Mouse (Mus musculus) erythroid progenitor cell, adult 5-6 weeks (primary cell): ENCODE data around the gene Spon1. TPM values are rescaled to one million over a fixed set of nuclear protein-coding genes. Genes with fewer than 3 reads are reported as not detected.

Experiments
- ATAC-seq: replicated peaks from 2 replicates; pipeline ENCODE4 v1.8.0; 2016; ENCODE audit warnings: moderate number of reproducible peaks, mild to moderate bottlenecking, moderate TSS enrichment, inconsistent platforms; ENCODE audit not compliant: poor library complexity, low FRiP score, severe bottlenecking
- total RNA-seq, 2 experiments: library from RNA; stranded (forward) in 1 of 2; stranded (reverse) in 1 of 2; fragments of 150-400 nt in 1 of 2; fragments of 186-747, 209-891 nt in 1 of 2; gene quantifications; 2 replicates each; pipeline versions ENCODE4 v1.2.3 to v1.2.4; 2015 to 2017; ENCODE audit warnings: low replicate concordance in 2 of 2

Spon1 gene
- total RNA-seq, 2 experiments from 2014 or later = 0.84 TPM; not detected in 1

DNA sequence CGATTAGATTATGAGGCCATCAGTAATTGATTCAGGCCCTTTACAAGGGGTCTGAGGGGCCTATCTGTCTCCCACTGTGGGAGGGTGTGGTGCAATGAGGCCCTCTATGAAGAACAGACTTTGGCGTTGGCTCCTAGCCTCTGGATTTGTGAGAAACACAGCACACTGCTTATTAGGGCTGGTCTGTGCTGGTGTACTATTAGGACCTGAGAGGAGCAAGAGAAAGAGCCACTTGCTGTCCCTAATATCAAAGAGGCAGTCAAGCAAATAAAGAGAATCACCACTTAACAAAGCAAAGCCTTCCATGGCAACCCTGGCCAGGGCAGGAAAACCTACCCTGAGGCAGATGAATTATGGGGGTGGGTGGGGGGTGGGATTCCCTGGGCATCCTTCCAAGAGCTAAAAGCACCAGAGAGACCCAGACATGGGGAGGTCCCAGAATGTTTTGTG lies 62.3 kb downstream of the Spon1 start:
- no peak for ATAC-seq

DNA sequence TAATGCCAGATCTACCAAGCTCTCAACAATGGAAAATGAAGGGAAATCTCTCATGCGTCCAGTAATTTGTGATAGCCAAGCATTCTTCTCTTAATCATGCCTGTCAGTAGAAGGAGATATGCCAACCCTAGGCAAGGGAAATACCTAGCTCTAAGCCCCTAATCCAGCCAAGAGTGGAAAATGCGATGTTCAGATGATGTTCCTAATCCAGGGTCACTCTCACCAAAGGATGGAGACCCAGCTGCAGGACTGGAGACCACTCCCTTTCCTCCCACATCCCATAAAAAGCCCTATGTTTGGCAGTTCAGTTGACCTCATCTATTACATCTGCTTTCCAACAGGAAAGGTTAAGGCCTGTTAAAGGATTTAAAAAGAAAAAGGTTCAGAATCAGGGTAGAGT lies 62.8 kb downstream of the Spon1 start:
- no peak for ATAC-seq

DNA sequence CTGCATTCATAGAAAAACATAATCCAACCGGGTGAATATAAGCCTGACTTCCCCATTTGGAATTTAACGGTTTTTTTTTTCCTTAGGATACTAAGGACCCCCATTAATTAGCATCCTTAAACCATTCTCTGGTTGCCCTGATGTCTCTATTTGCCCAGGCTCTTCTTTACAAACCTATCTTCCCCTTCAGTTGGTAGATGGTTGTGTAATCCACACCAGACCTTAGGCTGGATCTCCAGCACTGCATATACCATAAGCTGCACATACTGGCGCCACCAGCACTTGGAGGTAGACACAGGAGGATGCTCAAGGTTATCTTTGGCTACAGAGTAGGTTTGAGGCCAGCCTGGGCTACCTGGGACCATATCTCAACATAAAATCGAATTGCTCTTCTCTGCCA lies 71.4 kb downstream of the Spon1 start:
- no peak for ATAC-seq

DNA sequence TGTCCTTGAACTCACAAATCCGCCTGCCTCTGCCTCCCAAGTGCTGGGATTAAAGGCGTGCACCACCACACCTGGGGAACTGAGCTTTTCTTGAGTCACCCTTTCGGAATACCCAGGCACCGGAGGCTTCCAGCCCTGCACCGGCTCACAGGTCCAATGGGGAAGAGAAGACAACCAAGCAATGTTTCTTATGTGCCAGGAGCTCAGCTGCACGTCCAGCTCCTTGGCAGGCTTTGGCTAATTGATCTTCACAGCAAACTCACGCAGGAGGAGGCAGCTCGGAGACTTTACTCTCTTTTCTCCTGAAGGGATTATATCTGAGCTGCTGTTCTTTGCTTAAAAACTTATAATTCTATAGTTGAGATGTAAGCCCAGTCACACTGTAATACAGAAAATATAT lies 73.6 kb downstream of the Spon1 start:
- ATAC-seq = no peak

DNA sequence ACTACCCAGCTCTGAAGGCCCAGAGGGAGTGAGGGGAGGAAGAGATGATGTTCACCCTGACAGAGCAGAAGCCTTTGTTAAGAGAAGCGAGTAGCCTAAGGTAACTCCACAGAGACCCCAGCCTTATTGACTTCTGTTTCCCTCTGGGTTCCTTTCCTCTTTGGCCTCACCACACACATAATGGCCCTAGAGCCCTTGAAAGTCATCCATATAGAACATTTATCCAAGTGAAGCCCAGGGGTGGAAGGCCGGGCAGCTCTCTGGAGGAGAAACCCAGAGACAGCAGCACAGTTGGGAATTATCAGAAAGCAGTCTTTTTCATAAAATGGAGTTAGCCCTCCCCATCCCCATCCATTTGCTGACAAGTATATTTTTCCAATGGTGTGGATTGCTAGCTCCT lies 75.7 kb downstream of the Spon1 start:
- no peak for ATAC-seq

DNA sequence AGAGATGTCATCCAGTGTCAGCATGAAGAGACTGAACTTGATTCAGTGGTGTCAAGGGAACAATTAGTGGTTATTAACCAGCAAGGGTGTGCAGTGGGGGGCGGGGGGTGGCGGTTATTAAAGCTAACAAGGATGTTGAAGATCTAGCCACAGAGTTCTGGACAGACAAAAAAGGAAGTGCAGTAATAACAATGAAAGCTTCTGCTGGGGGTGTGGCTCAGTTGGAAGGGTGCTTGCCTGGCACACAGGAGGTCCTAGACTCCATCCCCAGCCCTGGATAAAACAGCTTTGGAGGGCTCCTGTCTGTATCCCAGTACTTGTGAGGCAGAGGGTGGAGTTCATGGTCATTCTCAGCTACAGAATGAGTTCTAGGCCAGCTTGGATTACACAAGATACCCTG lies 77.4 kb downstream of the Spon1 start:
- no peak for ATAC-seq

DNA sequence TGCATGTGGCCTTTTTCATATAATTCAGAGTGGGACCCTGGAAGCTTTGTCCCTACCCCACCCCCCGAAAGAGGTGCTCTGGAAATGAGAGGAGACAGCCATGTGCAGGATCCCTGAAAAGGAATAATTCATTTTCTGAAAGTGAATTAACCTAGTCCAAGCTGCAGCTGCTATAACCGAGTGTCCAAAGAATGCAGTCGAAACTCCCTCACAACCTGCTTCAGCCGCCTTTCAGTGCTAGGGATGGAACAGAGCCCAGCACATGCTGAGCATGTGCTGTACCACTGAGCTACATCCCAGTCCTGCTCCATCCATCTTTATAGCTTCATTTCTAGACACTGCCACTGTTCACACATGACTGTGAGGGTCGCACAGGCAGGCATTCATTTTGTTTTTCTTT lies 79.4 kb downstream of the Spon1 start:
- no peak for ATAC-seq

DNA sequence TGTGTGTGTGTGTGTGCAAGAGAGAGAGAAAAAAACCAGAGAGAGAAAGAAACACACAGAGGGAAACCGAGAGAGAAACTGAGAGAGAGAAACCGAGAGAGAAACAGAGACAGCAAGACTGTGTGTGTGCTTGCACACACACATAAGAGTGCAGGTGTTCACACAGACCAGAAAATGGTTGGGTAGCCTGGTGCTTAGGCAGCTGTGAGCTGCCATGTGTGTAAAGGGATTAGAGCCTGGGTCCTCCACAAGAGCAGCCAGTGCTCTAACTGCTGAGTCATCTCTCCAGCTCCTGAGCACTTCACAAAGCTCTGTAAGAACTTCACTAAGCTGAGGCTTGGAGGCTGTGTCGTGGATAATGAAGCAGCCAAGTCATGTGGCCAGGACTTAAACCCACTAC lies 80.8 kb downstream of the Spon1 start:
- ATAC-seq = no peak

DNA sequence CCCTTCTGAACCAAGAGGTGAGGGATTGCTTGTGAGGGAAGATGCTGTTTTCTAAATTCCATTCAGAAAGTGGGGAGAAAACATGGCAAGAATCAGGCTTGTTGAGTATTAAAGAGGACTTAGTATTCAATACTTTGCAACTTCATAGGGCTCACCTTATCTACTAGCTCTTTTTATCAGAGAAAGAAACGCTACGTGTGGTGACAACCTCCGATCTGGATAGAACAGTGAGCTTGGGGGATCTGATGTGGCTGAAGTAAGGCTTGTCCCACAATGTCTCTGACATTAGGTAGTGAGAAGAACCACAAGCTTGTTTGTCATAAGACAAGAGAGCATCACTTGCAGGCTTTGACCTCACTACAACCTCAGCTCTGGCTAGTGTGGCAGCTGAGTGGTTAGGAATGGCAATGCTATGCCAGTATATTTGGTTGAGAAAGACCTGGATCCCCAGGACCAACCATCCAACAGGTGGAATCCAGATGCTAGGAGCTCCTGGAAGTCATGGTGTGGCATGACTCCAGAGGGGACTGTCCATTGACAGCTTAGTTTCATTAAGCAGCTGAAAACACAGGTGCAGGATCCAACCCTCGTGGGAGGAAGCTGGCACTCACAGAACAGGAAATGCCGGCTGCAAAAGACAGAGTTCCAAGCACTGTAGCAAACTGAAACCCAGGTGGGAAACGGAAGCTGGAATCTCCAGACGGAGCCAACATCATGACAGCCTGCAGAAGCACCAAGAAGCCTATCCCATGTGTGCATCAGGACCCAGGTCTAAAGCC lies 81.4 kb downstream of the Spon1 start:
- no peak for ATAC-seq

DNA sequence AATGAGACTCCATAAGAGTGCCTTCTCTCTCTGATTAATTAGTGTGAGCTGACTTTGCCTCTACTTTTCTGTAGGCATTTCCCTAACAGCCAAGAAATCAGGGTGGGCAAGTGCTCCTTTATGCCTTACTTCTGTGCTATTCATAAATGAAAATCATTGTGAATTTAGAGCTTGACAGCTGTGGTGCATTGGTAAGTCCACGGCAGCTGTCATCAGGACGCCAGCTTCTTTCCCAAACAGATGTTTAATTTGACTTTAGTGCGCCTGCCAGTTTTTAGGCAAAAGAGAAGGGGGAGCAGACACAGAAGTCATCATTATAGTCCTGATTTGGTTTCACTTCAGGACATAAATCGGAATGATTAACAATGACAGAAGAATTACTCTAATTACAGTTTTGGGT lies 84.6 kb downstream of the Spon1 start:
- ATAC-seq = no peak

DNA sequence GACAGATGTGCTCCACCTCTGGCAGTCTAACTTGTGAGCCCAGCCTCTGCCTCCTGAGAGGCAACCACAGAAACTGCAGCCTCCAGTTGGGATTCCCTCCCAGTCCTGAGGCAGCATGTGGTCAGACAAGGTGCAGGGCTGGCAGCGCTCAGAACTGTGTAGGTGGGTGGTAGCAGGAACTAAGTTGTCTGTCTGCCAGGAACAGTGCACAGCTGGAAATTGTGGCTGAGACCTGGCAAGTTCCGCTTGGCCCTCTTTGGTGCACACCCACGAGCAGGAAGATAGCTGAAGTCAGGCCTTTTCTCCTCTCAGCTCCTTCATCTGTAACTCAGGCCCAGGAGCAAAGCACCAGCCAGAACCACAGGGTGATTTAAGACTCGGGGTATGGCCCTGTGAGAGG lies 89.6 kb downstream of the Spon1 start:
- no peak for ATAC-seq

DNA sequence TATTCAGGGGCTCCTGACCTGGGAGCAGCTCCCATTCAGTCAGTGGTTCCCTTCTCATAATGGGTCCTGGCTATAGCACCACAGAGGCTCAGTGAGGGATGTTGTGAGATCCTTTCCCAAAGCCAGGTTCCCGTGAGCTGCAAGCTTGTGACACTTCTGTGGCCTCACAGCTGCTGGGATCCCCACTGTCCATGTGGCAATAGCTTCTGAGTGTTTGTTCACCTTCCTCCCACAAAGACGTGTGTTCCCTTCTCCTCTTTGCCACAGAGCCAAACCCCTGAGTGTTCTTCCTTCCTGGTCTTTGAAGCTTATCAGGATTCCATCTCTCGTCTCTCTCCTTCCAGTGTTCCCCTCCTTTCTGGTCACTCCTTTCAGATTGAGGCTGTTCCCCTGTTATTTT lies 90.3 kb downstream of the Spon1 start:
- ATAC-seq = no peak

DNA sequence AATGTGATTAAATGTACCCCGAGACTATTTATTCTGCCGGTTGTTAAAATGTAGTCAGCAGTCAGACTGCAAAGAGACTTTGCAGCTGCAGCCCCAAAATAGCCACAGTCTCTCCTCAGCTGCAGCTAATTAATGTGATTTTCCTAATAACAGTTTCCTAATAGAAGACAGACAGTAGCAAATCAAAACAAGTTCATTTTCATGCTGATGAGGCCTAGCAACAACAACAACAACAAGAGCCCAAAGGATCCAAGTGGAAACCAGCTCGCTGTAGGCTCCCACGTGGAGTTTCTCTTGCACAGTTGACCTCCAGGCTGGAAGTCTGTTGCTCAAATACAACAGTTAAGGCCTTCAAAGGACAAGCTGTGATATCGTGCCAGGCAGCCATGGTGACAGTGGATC lies 93.7 kb downstream of the Spon1 start:
- no peak for ATAC-seq

DNA sequence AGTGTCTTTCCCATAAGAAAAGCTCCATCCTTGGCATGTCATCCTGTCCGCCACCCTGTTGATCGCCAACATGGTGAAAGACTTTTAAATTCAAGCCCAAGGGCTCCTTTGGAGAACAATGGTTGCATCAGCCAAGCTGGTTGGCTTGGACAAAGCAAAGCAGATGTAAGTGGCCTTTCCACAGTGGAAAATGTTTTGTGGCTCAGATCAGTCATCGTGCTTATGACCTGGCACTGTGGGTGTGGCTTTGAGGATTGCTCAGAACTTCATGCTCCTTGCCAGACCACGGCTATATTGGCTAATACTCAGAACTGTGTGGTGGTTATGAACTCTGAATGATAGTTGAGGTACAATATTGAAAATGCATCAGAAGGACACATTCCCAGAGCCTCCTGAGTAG lies 96.2 kb downstream of the Spon1 start:
- no peak for ATAC-seq

DNA sequence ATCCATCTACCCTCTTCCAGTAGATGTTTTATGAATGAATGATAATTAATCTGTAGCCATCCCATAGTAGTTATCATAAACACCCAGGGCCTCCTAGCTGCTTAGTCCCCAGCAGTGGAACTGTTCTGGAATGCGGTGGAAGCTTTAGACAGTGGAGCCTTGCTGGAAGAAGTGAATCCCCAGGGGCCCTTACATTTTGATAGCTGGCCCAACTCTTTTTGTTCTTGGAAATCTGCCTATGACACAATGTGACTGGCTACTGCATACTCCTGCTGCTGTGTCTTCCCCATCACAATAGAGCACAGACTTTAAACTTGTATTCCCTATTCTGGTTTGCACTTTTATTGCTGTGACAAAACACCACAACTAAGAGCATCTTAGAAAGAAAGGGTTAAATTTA lies 107.0 kb downstream of the Spon1 start:
- no peak for ATAC-seq

DNA sequence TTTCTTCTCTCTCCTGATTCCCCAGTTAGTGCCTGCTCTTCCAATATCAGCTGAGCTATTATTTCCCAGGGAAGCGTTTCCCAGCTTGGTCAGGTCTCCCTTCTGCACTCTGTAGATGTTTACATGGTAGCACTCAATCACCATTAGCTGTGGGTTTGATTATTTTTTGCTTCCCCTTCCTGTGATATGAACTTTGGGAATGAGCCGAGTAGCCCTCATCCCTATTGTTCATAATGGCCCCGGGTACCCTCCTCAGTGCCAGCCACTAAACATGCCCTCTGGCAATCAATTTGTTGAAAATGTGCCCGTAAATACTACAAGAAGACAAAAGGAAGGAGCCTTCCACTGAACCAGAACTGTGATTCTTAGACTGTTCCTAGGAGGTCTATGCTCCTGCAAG lies 111.7 kb downstream of the Spon1 start:
- no peak for ATAC-seq

DNA sequence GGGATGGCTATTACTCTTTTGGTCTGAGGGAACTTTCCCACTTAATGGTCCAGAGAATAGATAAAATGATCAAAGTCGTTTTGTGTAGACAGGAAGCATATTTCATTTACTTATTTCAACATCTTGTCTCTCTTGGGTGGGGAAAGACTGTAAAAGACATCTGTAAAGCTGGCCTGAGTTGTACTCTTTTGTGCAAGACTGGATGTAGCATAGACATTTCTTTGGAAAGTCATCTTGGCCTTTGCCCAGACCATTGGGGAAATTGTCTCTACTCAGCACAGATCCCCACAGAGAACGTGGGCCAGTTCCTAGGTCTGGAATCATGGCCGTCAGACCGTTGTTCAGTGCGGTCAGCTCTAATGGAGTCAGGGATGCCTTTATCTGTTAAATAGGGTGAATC lies 112.1 kb downstream of the Spon1 start:
- ATAC-seq = no peak

DNA sequence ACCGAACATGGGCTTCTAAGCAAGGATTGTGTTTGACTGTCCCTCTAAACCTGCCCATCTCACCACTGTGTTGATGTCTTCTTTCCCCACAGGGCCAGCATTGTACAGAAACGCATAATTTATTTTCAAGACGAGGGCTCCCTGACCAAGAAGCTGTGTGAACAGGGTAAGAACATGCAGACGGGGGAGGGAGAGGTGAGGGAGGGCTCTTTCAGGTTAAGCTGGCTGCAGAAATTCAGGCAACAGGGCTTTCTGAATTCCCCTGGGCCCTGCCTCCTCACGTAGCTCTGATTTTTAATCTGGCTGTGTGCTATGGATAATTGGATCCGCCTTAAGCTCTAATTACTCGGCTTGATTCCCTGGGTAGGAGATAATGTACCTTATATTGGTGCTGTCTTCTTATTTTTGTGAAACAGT lies 113.3 kb downstream of the Spon1 start:
- ATAC-seq = no peak

DNA sequence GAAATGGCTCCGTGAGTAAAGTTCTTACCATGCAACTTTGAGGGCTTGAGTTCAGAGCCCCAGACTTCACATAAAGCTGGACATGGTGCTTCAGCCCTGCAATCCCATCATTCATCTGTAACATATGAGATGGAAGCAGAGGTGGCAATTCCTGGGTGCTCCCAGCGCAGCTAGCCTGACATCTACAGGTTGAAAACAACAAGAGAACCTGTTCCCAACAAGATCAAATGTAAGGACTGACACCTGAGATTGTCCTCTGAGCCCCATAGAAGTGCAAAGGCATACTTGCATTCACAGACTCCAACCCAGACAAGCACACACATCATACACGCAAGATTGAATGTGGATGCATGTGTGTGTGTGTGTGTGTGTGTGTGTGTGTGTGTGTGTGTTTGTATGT lies 114.2 kb downstream of the Spon1 start:
- ATAC-seq = no peak

DNA sequence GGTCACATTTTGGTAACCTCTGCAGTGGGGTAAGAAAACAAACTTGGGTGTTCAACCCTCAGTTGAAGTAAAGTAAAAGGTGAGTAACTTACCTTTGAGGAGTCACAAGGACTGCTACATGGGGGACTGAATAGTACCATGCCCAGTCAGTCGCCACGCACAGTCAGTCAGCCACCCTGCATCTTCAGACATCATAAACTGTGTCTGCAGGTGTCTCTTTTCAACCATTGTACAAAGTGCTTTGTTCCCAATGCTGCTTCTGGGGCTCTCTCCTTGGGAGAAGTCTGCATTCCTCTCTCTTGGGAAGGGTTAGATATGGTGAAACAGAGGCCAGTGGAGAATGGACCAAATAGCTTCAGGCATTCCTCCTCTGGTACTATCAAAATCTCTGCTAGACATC lies 125.0 kb downstream of the Spon1 start:
- no peak for ATAC-seq

DNA sequence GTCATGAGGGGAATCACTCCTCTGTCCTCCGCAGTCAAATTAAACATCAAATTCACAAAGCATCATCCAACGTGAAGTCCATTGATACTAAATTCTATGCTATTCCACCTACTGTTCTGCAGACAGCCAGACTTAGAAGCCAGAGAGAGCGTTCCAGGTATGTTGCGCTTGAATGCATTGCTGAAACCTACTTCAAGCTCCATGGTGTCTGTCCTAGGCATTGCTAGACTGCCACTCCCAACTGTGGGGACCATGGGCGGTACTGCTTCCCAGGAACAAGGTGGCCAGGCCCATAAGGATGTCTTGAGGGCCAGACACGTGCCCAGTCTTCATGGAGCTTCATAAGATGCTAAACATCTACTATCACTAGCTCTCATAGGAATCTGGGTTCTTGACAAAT lies 125.7 kb downstream of the Spon1 start:
- ATAC-seq = no peak

DNA sequence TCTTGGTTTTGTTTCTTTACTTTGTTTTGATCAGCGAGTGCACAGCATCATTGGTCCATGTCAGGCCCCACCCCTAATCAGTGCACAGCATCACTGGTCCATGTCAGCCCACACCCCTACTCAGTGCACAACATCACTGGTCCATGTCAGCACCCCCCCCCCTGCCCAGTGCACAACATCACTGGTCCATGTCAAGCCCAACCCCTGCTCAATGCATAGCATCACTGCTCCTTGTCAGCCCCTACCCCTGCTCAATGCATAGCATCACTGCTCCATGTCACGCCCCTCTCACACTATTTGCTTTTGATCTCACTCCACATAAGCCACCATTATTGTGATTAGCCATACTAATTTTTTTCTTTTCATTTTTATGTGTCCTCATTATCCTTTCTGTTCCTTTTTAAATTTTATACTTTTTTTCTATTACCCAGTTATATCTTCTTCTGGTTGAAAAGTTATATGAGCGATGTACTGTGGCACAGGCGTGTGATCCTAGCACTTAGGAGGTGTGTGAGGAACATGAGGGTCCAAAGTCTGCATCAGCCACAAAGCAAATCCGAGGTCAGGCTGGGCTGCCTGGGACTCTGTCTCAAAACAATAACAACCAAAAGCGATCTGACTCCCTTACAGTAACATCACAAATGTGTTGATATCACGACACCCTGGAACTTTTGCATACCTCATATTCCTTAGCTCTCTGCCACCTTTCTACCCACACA lies 128.3 kb downstream of the Spon1 start:
- no peak for ATAC-seq
